Mouse (Mus musculus) spleen, adult 18-20 months (tissue): ENCODE measurements around the gene Smim23.

Experiments used
- DNase-seq, 2 experiments: peaks; one replicate each; pipeline ENCODE4 v3.0.0; 2022; ENCODE audit warnings: mixed read lengths in 2 of 2

Gene Smim23

GRCm38 (mm10) chr11:32824505-32824904 is at the start of gene Smim23:
Smim23 (minus strand) TSS chr11:32824605.
- no peak for DNase-seq

GRCm38 (mm10) chr11:32868619-32869383 is 44.4 kb upstream of the Smim23 start:
- no peak for DNase-seq

GRCm38 (mm10) chr11:32864615-32865014 is 40.2 kb upstream of the Smim23 start:
- no peak for DNase-seq

- DNase-seq: no peak
These were observed 33.0 kb upstream of the Smim23 start for GRCm38 (mm10) chr11:32857418-32857879.

GRCm38 (mm10) chr11:32846682-32847222 is 22.3 kb upstream of the Smim23 start:
- DNase-seq: no peak

GRCm38 (mm10) chr11:32841169-32841568 is 16.8 kb upstream of the Smim23 start:
- no peak for DNase-seq

- no peak for DNase-seq
These were observed 15.9 kb upstream of the Smim23 start for GRCm38 (mm10) chr11:32840256-32840655.

- no peak for DNase-seq
These were observed 10.6 kb upstream of the Smim23 start for GRCm38 (mm10) chr11:32835022-32835421.

GRCm38 (mm10) chr11:32834367-32834918 is 10.0 kb upstream of the Smim23 start:
- no peak for DNase-seq

- no peak for DNase-seq
These were observed 6.8 kb downstream of the Smim23 start for GRCm38 (mm10) chr11:32817566-32817965.

- DNase-seq: no peak
These were observed 10.1 kb downstream of the Smim23 start for GRCm38 (mm10) chr11:32814286-32814685.

GRCm38 (mm10) chr11:32809091-32809490 is 15.3 kb downstream of the Smim23 start:
- DNase-seq: no peak

- DNase-seq: peak in 1 of 2 experiments; percentile 36
These were observed 18.4 kb downstream of the Smim23 start for GRCm38 (mm10) chr11:32805958-32806357.

- no peak for DNase-seq
These were observed 20.7 kb downstream of the Smim23 start for GRCm38 (mm10) chr11:32803658-32804057.

GRCm38 (mm10) chr11:32801715-32802114 is 22.7 kb downstream of the Smim23 start:
- DNase-seq: no peak

GRCm38 (mm10) chr11:32800929-32801375 is 23.5 kb downstream of the Smim23 start:
- DNase-seq: no peak

- no peak for DNase-seq
These were observed 26.0 kb downstream of the Smim23 start for GRCm38 (mm10) chr11:32798445-32798844.

- DNase-seq: no peak
These were observed 29.5 kb downstream of the Smim23 start for GRCm38 (mm10) chr11:32794759-32795445.

GRCm38 (mm10) chr11:32786201-32786600 is 38.2 kb downstream of the Smim23 start:
- no peak for DNase-seq

GRCm38 (mm10) chr11:32785591-32786147 is 38.7 kb downstream of the Smim23 start:
- no peak for DNase-seq

- no peak for DNase-seq
These were observed 41.7 kb downstream of the Smim23 start for GRCm38 (mm10) chr11:32782724-32783123.

- DNase-seq: no peak
These were observed 42.6 kb downstream of the Smim23 start for GRCm38 (mm10) chr11:32781633-32782404.
